Mouse (Mus musculus) layer of hippocampus, adult 18-20 months (tissue): Measurements from ENCODE around the gene Cdca7. TPM values are rescaled to one million over a fixed set of nuclear protein-coding genes. Genes with fewer than 3 reads are reported as not detected.

Experiments
- DNase-seq, 2 experiments: peaks; one replicate each; pipeline ENCODE4 v3.0.0; 2022; ENCODE audit warnings: low spot score in 2 of 2
- long read RNA-seq: library from polyadenylated mRNA; stranded (forward); transcript quantifications from one replicate; pipeline ENCODE4 v2.0.0, GENCODE M21; 2021
- total RNA-seq, 2 experiments: library from RNA; stranded (reverse); gene quantifications; 2 replicates each; pipeline ENCODE4 v1.2.3; 2021

Cdca7 gene
- 1 to 10 TPM; 4.7 to 5.0 TPM for total RNA-seq
- long read RNA-seq, transcript Cdca7-201 (9 exons, 2,424 nt) = major isoform, 6 of 6 reads
- long read RNA-seq, partial matches to known transcripts = 0 of 6 reads
- long read RNA-seq, other reads (novel, unspliced or antisense) = 0 of 6 reads

GRCm38 (mm10) chr2:72475797-72476485, at the start of gene Cdca7:
Gene Cdca7, plus strand, starts transcription at chr2:72476159.
- DNase-seq = peak; percentile 23 to 61

DNA sequence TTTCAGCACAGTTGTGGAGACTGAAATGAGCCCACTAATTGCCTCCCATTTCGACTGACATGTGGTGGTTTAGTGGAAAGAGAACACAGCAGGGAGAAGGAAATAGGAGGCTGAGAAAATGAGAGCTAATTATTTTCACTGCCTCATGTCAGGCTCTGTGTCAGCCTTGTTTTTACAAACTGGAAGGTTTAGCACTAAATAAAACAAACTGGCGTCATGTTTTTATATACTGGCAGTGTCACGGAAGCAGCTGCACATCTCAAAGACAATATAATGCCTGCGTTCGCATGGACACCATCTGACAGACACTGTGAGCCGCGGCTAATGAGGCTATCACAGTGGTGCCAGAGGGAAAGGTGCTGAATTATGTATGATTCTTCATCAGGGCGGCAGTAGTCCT, 49.2 kb upstream of the Cdca7 start:
- peak; percentile 16 to 55 for DNase-seq

DNA sequence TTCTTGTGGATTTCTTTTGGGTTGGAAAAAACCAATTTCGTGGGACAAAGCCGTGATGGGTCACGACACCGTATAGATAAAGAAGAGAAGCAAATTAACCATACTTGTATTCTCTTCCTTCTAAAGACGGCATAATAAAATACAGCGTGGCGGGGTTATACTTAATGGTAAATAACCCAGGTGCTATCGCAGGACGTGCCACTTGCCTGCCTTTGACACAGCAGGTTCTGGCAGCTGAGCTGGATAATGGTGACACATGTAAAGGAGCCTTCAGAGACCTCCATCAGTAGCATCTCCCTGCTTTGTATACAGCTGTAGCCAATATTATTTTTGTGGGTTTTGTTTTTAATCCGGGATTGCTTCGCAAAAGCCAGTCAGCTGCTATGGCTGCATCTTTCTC, 48.7 kb upstream of the Cdca7 start:
- no peak for DNase-seq

DNA sequence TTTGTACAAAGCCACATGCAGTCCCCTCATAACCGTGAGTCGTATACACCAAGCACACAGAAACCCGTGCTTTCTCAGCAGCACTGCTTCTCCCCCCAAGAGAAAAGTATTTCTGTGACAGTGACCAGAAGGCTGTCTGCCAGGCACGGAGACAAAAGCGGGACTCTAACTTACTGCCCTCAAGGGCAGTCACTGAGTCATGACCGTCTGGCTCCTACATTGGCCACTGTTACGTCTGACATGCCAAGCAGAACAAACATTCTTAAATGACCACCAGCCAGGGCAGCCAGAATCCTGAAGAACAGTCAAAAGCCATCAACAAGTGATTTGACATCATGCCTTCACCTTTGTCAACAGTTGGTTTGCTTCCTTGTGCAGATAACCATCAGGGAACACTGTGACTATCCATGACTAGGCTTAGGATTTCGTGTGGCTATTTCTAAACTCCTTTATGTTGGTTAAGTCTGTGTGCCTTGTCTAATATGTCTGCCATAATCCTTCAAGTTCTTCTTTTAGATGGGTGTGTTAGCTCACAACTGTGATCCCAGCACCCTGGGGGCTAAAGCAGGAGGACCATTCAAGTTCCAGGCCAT, 36.9 kb upstream of the Cdca7 start:
- DNase-seq = no peak

DNA sequence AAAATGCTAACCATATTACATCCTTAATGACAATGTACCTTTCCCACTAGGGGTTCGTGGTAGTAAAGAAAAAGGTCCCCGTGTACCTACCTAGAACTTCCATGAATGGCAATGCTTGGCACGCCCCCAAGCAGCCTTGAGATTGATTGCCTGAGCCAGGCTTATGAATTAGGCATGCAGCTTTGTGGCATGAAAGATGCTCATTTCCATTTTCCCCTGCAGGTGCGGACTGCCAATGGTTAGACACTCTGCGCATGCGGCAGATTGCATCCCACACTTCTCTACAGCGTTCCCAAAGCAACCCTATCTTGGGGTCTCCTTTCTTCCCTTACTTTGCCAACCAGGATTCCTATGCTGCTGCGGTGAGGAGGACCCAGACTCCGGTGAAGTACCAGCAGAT, 34.9 kb upstream of the Cdca7 start:
- peak in 1 of 2 experiments; percentile 15 for DNase-seq

GRCm38 (mm10) chr2:72442825-72443224, 33.1 kb upstream of the Cdca7 start:
- no peak for DNase-seq

DNA sequence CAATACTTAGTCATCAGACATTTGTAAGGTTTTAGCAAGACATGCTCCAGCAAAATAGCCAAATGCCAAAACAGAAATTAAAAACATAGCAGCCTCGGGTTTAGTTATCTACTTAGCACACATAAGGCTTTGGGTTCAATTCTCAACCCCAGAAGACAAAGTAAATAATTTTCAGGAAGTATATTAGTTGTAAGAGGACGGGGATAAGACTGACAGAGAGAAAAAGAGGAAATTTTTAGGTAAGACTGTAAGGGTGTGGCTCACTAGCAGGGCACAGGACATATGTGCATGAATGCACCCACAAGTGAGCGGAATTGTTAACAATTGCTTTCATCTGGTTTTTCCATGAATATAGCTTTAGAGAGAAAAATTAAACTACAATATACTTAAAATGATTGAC, 32.0 kb upstream of the Cdca7 start:
- DNase-seq = no peak

DNA sequence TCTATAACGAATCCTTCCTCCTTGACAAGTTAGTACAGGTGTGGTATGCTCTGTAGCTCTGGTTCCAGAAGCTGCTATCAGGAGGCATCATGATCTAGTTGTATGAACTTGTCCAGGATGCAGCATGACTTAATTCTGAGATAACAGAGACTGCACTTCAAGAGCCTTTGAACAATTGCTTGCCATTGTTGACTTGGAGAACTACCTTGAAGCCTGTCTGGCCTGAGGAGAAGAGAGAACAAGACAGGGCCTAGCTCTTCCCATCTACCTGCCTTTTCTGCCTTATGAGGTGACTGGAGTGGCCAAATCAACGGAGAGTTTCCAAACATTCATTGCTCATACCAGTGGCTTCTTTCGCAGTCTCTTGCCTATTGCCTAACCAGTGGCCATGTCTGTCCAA, 29.9 kb upstream of the Cdca7 start:
- no peak for DNase-seq

- no peak for DNase-seq
Measured at GRCm38 (mm10) chr2:72446615-72447014, 29.3 kb upstream of the Cdca7 start.

GRCm38 (mm10) chr2:72453563-72453962, 22.4 kb upstream of the Cdca7 start:
- DNase-seq = no peak

GRCm38 (mm10) chr2:72456189-72456588, 19.8 kb upstream of the Cdca7 start:
- no peak for DNase-seq

DNA sequence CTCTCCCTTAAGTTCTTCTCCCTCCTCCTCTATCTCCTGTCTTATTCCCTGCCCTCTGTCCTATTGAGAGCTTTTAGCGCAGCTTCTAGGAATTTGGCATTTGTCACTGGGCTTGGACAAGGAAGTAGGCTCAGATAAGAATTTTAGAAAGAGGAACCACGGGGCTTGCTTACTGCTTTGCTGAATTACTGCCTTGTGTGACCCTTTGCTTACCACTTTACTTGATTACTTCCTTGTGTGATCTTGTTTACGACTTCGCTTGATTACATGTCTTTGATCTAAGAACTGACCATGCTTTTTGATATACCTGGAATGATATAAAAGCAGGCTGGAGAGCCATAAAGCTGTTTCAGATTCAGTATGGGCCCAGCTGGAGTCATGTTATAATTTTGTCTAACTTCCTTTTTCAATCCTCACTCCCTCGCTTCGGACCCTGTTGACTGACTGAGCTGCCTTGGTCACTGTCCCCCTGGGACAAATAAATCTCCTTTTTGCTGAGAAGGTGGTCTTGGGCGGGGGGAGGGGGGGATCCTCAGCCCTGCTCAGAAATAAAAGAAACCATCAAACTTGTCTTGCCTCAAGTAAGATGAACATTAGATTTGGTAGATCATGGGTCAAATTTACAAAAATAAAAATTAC, 11.5 kb upstream of the Cdca7 start:
- DNase-seq = no peak

DNA sequence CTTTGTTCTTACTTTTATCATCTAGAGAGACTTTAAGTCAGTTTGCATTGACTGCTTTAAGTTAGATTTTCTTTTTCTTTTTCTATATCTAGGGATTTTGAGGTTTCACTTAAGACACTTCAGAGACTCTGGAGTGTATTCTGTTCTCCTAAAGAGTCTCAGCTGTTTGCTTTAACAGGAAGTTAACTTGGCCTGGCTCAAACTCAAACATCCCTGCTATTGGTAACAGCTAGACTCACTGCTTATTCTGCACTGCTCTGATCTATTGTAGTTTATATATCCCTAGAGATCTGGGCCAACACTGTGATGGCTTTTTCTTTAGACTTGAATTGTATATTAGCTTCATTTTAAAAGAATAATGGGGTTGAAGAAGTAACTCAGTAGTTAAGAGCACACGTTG, 8.4 kb upstream of the Cdca7 start:
- DNase-seq = no peak

- no peak for DNase-seq
Measured at GRCm38 (mm10) chr2:72471415-72472070, 4.4 kb upstream of the Cdca7 start.

- no peak for DNase-seq
Measured at GRCm38 (mm10) chr2:72474531-72475287, 1.2 kb upstream of the Cdca7 start.

- no peak for DNase-seq
Measured at GRCm38 (mm10) chr2:72475423-72475796, 549 bp upstream of the Cdca7 start.

DNA sequence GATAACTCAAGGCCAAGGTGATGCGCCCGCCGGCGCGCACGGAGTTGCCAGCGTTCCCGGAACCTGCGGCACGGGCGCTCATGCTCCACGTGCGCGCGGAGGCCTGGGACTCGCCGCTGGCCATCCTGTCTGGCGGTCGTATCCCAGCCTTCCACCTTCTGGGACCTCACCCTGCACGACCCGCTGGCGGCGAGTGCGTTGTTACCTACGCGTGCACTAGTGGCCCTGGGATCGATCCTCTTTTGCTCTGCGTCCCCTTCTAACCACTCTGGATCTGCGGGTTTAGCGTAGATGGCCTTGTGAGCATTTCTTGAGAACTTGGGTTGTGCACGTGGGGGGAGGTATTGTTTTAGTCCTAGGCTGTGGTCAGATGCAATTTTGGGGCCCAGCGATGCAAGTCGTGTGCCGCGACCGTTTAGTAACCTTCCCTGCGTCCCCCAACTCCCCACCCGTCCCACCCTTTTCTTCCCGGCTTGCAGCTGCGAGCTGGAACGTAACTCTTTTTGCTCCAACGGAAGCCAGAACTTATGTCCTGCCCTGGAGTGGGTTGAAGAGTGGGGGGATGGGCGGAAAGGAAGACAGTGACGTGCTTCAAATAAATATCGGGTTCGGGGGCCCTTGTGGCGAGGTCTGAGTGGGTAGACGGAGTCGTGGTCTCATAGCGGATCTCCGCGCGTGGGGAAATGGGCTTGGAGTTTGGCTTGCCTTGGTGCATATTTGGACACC, 690 bp downstream of the Cdca7 start:
- DNase-seq = no peak

GRCm38 (mm10) chr2:72477221-72477620, 1.3 kb downstream of the Cdca7 start:
- DNase-seq = no peak

- no peak for DNase-seq
Measured at GRCm38 (mm10) chr2:72478176-72478575, 2.2 kb downstream of the Cdca7 start.

GRCm38 (mm10) chr2:72478921-72479320, 3.0 kb downstream of the Cdca7 start:
- DNase-seq = no peak

DNA sequence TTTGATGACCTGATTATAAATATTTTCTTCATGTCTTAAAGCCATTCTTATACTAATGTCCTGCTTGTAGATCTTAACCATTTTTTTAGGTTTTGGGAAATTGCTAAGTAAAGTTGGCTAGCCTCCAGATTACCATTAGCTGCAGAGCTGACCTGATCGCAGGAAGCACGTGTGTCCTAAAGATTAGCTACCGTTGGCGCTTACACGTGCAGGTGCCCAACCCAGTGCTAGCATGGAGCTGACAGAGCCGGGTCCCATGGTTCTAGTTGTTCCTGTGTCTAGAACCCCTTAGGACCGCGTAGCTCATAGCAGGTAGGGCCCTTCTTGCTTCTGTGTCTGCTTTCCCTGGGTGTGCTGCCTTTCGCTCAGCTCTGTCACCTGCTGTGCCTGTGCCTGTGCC, 3.9 kb downstream of the Cdca7 start:
- no peak for DNase-seq
